Mouse (Mus musculus): ENCODE measurements around the gene Tssk3. TPM values are rescaled to one million over a fixed set of nuclear protein-coding genes. Genes with fewer than 3 reads are reported as not detected.

The Tssk3 gene
- polyA plus RNA-seq, 1 experiment from 2014 or later = not detected

Other genes starting within 250 kb of the Tssk3 start
- 3.3 and 3.5 TPM in 2 replicates for gene C77080, start 229.6 kb downstream of the Tssk3 start, polyA plus RNA-seq (2016; fragmentation: Nextera tagmentation; extraction: Ambion mirVana)
- gene Sync, start 203.4 kb downstream of the Tssk3 start, polyA plus RNA-seq (2016; fragmentation: Nextera tagmentation; extraction: Ambion mirVana) = 0.48 and 0.71 TPM in 2 replicates
- 546 and 560 TPM in 2 replicates for gene Rbbp4, start 155.7 kb downstream of the Tssk3 start, polyA plus RNA-seq (2016; fragmentation: Nextera tagmentation; extraction: Ambion mirVana)
- 49.0 and 49.3 TPM in 2 replicates for gene Zbtb8os, start 155.3 kb downstream of the Tssk3 start, polyA plus RNA-seq (2016; fragmentation: Nextera tagmentation; extraction: Ambion mirVana)
- gene Zbtb8a, start 112.9 kb downstream of the Tssk3 start, polyA plus RNA-seq (2016; fragmentation: Nextera tagmentation; extraction: Ambion mirVana) = 6.0 and 6.6 TPM in 2 replicates
- 2.0 and 2.4 TPM in 2 replicates for gene Zbtb8b, start 50.2 kb downstream of the Tssk3 start, polyA plus RNA-seq (2016; fragmentation: Nextera tagmentation; extraction: Ambion mirVana)
- gene Bsdc1, start 29.4 kb downstream of the Tssk3 start, polyA plus RNA-seq (2016; fragmentation: Nextera tagmentation; extraction: Ambion mirVana) = 19.7 and 21.5 TPM in 2 replicates
- gene Fam229a, start 168 bp upstream of the Tssk3 start, polyA plus RNA-seq (2016; fragmentation: Nextera tagmentation; extraction: Ambion mirVana) = not detected in 2 replicates
- gene Marcksl1, start 22.6 kb upstream of the Tssk3 start, polyA plus RNA-seq (2016; fragmentation: Nextera tagmentation; extraction: Ambion mirVana) = 1,428 and 1,442 TPM in 2 replicates
- 302 and 304 TPM in 2 replicates for gene Hdac1, start 51.7 kb upstream of the Tssk3 start, polyA plus RNA-seq (2016; fragmentation: Nextera tagmentation; extraction: Ambion mirVana)
- 9.3 and 12.6 TPM in 2 replicates for gene Lck, start 82.6 kb upstream of the Tssk3 start, polyA plus RNA-seq (2016; fragmentation: Nextera tagmentation; extraction: Ambion mirVana)
- gene Fam167b, start 87.5 kb upstream of the Tssk3 start, polyA plus RNA-seq (2016; fragmentation: Nextera tagmentation; extraction: Ambion mirVana) = 1.9 and 2.0 TPM in 2 replicates
- 290 and 302 TPM in 2 replicates for gene Eif3i, start 109.6 kb upstream of the Tssk3 start, polyA plus RNA-seq (2016; fragmentation: Nextera tagmentation; extraction: Ambion mirVana)
- gene Tmem234, start 109.6 kb upstream of the Tssk3 start, polyA plus RNA-seq (2016; fragmentation: Nextera tagmentation; extraction: Ambion mirVana) = 222 and 226 TPM in 2 replicates
- gene Dcdc2b, start 123.2 kb upstream of the Tssk3 start, polyA plus RNA-seq (2016; fragmentation: Nextera tagmentation; extraction: Ambion mirVana) = 1.0 and 1.4 TPM in 2 replicates
- 27.7 and 28.5 TPM in 2 replicates for gene Iqcc, start 128.1 kb upstream of the Tssk3 start, polyA plus RNA-seq (2016; fragmentation: Nextera tagmentation; extraction: Ambion mirVana)
- 38.6 and 44.1 TPM in 2 replicates for gene Ccdc28b, start 132.9 kb upstream of the Tssk3 start, polyA plus RNA-seq (2016; fragmentation: Nextera tagmentation; extraction: Ambion mirVana)
- gene Txlna, start 150.0 kb upstream of the Tssk3 start, polyA plus RNA-seq (2016; fragmentation: Nextera tagmentation; extraction: Ambion mirVana) = 115 and 117 TPM in 2 replicates
- 14.0 and 15.1 TPM in 2 replicates for gene Kpna6, start 181.7 kb upstream of the Tssk3 start, polyA plus RNA-seq (2016; fragmentation: Nextera tagmentation; extraction: Ambion mirVana)
- gene Tmem39b, start 205.8 kb upstream of the Tssk3 start, polyA plus RNA-seq (2016; fragmentation: Nextera tagmentation; extraction: Ambion mirVana) = 14.3 and 14.7 TPM in 2 replicates

All from embryonic facial prominence, embryonic 10.5 days (tissue).